Mouse (Mus musculus) A20 (cell line): ENCODE measurements around the gene Gnao1.

Source experiments
- DNase-seq: peaks from one replicate; pipeline ENCODE4 v3.0.0-alpha.2; 2011; ENCODE audit warnings: low read depth, low spot score

Gene Gnao1

DNA sequence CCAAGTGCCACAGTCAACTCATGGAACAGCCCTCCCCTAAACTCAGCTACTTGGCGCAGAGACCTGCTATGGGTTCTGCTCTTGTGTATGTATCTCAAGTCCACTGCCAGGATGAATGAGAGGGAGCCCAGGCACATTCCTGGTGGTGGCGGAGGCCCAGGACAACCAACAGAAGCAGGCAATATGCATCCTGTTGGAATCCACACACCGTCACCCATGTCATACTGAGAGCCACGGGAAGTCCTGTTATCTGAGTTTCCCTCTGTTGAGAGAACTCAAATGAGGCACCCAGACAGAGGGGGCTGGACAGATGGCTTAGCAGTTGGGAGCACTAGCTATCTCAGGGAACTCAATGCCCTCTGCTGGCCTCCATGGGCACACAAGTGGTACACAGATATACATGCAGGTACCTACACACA is 131.9 kb downstream of the Gnao1 start:
- DNase-seq, result no peak

- DNase-seq, result no peak
Measured at GRCm38 (mm10) chr8:93945781-93946180, 136.0 kb downstream of the Gnao1 start.

GRCm38 (mm10) chr8:93946397-93946796 is 136.6 kb downstream of the Gnao1 start:
- no peak for DNase-seq

DNA sequence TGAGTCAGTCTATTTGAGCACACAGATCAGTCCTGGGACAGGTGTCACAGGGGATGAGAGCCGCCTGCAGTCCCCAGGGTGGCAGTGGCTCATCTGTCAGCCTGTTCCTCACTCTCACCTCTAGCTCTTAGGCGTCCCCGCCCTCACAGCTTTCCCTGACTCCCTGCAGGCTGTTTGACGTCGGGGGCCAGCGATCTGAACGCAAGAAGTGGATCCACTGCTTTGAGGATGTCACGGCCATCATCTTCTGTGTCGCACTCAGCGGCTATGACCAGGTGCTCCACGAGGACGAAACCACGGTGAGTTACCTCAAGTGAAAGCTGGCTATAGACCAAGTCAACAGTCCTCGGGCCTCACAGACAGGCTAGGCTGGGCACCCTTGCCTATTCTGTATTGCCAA is 140.4 kb downstream of the Gnao1 start:
- no peak for DNase-seq

- DNase-seq, result no peak
Measured at GRCm38 (mm10) chr8:93952511-93952910, 142.7 kb downstream of the Gnao1 start.

DNA sequence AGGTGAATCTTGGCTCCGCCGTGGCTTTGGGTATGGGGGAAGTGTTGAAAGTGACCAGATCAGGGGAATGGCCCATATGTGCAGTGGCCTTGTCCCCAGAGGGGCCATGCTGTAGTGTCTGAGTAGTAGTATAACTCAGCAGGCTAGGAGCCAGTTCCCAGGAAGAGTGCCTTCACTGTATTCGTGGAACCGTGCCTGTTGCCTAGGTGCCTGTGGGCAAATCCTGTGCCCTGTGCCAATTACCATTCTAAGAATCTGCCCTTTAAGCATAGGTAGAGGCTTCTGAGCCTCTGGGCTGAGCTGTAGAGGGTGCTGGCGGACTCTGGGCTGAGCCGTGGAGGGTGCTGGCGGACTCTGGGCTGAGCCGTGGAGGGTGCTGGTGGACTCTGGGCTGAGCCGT is 148.6 kb downstream of the Gnao1 start:
- DNase-seq, result no peak

- peak; percentile 9 for DNase-seq
Measured at GRCm38 (mm10) chr8:93960909-93961308, 151.1 kb downstream of the Gnao1 start.

GRCm38 (mm10) chr8:93968293-93968692 is 158.5 kb downstream of the Gnao1 start:
- DNase-seq, result no peak

DNA sequence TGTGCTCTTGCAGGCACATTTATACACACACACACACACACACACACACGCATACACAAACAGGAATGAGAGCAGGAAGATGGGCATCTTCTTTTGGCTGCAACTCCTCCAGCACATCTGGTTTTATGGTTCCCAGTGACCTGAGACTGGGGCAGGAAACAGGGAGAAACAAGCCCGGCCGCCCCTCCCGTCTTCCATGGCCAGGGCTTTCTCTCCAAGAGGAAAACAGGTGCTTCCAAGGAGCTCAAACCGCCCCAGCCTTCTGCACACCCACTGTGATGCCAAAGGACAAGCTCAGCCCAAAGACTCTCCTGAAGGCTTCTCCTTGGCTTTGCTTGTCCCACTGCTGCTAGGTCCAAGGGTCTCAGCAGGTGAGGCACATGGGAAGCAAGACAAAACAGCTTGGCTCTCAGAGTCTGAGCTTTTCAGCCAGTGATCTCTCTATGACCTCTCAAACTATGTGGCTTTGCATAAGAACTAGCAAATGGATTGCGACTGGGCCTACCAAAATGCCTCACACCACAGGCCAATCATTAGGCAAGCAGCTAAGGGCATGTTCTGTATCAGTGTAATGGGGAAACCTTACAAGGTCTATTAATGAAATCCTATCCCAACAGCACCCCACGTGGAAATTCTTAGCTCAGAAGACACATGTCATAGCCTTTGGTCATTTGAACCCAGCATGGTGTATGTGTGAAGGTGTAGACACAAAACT is 160.0 kb downstream of the Gnao1 start:
- DNase-seq, result no peak

DNA sequence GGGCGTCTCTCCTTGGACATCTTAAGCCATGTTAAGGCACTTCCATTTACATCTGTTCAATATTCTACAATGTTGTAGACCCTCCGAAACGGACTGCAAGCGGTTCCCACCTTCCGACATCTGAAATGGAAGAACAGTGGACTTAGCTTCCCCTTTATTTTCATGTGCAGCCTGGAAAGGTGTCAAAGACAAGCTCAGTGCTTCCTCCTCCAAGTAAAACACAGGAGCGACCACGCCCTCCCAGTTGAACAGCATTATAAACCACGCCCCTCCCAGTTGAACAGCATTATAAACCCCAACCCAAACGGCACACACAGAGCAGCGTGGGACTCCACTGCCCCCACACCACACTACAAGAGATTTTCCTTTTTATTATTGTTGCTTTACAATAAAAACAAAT is 161.7 kb downstream of the Gnao1 start:
- DNase-seq, result no peak

DNA sequence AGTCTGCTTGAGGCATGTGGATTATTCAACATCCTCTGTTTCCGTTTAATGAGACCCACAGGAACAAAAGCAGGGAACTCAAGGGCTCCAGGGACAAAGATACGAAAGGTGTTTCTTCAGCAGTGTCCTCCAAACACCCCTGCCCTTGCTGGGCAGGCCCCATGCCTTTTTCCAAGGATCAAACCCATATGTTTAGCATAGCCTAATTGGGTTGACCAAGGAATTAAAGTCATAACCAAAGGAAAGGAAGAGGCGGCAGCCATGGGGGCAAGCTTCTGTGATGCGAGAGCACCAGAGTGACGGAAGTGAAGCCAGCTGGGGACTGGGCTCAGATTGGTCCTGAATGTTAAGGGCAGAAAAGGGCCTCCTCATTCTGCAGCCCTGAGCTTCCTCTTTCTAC is 162.4 kb downstream of the Gnao1 start:
- DNase-seq, result no peak

GRCm38 (mm10) chr8:93972971-93973734 is 163.4 kb downstream of the Gnao1 start:
- DNase-seq, result no peak

GRCm38 (mm10) chr8:93973831-93974375 is 164.1 kb downstream of the Gnao1 start:
- no peak for DNase-seq

GRCm38 (mm10) chr8:93974602-93975186 is 164.9 kb downstream of the Gnao1 start:
- no peak for DNase-seq

DNA sequence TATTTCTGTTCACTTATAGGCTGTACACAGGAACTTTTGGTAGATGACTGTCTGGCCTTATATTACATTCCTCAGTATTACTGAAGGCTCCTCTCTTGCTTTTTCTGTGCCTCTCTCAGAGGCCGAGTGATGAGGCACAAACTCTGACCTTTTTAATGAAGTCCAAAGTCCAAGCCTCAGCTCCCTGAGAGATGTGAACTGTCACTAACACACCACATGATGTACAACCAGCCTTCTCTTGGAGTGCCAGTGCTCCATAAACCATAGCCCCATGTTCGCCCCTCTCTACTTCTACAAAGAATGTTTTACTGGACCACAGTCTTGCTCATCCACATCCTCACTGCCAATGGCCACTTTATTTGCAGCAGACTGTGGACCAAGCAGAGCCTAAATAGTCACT is 165.6 kb downstream of the Gnao1 start:
- DNase-seq, result no peak

GRCm38 (mm10) chr8:93976446-93977211 is 166.9 kb downstream of the Gnao1 start:
- DNase-seq, result no peak

- DNase-seq, result no peak
Measured at GRCm38 (mm10) chr8:93980141-93980540, 170.4 kb downstream of the Gnao1 start.

- no peak for DNase-seq
Measured at GRCm38 (mm10) chr8:93981679-93982215, 172.0 kb downstream of the Gnao1 start.

DNA sequence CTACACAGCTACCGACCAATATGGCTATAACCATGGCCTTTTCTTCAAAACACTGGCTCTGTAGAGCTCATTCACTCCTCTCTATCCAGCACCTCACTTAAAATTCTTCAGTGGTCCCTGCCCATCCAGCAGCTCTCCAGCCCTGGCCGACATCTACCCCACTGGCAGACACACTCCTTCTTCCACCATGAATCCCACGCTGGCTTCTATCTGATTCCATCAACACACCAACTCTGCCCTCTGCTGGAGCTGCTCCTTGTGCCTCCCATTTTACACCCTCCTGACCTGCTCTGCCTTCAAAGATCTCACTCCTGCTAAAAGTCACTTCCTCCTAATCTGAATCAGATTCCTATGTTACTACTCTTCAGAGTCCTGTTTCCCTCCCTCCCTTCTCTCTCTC is 174.1 kb downstream of the Gnao1 start:
- DNase-seq, result no peak

- no peak for DNase-seq
Measured at GRCm38 (mm10) chr8:93984731-93985130, 175.0 kb downstream of the Gnao1 start.

DNA sequence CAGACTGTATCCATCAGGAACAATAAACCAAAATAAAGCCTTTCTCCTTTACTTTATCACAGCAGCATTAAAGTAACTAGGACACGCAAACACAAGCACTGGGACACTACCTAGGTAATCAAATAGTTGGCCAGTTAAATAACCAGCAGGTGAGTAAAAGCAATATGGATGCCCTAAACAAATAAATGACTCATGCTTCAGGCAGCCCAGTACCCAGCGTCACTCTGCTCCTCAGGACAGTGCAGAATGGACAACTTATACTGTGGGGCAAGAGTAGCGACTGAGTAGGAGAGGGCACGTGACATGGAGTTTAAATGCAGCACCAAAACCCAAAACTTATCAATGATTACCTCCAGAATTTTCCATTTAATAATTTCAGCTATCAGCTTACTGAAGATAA is 180.0 kb downstream of the Gnao1 start:
- no peak for DNase-seq
